Mouse (Mus musculus) heart, adult 18-20 months (tissue): ENCODE results near the gene Qprt. TPM values are rescaled to one million over a fixed set of nuclear protein-coding genes. Genes with fewer than 3 reads are reported as not detected.

Experiments used
- DNase-seq, 2 experiments: peaks; one replicate each; pipeline ENCODE4 v3.0.0; 2021 to 2022; ENCODE audit warnings: mixed read lengths in 1 of 2
- long read RNA-seq, 2 experiments: library from polyadenylated mRNA; stranded (forward); transcript quantifications; one replicate each; pipeline ENCODE4 v2.0.0; 2021
- total RNA-seq, 2 experiments: library from RNA; stranded (reverse); gene quantifications; 2 replicates each; pipeline ENCODE4 v1.2.3; 2021

Qprt gene
- under 1 TPM in 1 of 2 experiments, not detected in 1; 0.49 TPM for total RNA-seq
- long read RNA-seq, experiment 1: 0 reads
- long read RNA-seq, experiment 2: 0 reads

DNA sequence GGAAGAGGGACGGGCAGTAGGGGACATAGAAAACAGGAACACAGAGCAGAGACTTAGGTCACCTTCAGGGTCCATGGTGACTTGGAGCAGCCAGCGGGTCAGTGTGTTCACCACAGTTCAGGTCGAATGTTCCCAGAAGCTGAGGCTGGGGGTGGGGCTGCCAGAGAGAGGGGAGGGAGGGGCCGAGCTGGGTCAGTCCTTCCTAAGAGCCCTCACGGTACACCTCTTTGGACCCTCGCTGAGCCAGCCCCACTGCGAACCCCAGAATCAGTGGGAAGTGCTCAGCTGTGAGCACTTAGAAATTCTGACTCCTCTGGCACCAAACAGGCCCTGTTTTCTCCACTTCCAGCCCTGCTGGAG is at the start of gene Qprt:
TSS of gene Qprt (minus strand) at position 316 of the 360 bp plus-strand sequence.
- no peak for DNase-seq

DNA sequence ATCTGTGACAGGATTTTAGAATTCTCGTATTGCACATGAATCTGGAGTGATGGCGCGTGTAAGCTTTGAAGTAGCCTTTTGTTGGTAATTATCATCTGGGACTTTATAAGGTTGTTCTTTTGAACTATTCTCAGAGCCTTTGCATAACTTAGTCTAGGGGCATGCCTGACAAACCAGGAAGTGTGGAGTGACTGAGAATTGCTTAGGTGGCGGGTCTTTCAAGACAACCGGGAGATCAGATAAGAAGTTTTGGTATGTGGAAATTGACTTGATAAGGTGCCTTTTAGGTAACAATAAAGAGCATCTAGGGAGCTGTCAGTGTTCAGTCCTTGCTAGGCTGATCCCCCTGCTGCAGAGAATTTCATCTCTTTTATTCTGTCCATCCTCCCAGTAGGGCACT is 44.5 kb upstream of the Qprt start:
- DNase-seq: no peak

DNA sequence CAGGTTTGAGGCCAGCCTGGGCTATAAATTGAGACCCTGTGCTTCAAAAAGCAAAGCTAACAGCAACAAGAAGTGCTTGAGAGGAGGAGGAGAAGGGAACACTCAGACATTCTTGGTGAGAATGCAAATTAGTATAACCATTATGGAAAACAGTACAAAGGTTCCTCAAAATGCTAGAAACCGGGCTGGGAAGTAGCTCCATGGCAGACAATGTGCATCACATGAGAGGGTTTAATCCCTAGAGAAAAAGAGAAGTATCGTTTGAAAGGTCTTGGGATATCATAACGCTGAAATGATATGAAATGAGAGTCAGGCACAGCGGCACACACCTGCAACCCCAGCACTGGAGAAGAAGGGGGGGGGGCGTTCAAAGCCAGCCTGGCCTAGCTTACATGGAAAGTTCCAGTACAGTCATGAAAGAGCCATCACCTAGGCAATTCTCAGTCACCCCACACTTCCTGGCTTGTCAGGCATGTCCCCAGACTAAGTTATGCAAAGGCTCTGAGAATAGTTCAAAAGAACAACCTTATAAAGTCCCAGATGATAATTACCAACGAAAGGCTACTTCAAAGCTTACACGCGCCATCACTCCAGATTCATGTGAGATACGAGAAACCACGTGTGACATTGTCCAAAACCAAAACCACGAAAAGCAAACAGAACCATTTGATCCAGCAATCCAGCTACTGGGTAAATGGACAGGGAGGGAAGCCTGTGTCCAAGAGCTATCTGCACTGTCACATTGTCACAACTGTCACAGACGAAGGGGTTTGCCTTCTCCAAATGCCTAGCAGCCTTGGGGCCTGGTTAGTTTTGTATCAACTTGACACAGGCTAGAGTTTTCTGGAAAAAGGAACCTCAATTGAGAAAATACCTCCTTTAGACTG is 43.8 kb upstream of the Qprt start:
- DNase-seq: no peak

- no peak for DNase-seq
These were observed 42.0 kb upstream of the Qprt start for GRCm38 (mm10) chr7:127164002-127164401.

DNA sequence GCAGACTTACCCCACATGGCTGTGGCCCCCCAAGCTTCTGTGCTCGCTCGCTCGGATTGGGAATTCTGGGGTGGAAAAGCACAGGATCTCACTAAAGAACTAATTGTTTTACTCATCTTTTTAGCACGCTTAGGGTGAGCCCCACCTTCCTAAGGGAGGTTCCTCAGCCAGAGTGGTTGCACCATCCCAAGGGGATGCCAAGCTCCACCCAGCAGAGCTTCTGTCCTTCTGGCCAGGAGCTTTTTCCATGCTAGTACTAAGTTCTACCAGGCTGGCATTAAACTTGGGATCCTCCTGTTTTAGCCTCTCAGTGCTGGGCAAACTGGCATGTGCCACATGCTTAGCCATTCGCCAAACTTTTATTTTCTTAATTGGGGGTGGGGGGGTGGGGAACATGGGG is 40.5 kb upstream of the Qprt start:
- DNase-seq: no peak

DNA sequence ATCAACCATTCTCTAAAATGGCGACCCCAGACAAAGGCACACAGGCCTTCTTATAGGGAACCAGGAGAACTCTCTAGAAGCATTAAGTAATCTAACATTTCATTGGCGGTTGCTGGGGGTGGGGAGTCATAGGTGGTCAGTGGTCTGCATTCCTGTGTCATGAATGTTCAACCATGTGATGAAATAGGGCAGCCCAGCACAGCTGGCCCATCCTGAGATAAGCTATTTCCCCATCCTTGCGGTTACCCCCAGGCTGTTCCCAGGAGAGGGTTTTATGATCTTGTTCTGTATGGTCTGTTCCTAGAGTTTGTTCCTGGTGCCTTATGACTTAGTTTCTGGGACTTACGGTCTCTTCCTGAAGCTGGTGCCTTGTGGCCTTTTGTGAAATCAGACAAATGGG is 35.5 kb upstream of the Qprt start:
- DNase-seq: peak; percentile 22 to 54

GRCm38 (mm10) chr7:127153477-127153876 is 31.5 kb upstream of the Qprt start:
- DNase-seq: no peak

GRCm38 (mm10) chr7:127152464-127152863 is 30.4 kb upstream of the Qprt start:
- DNase-seq: no peak

DNA sequence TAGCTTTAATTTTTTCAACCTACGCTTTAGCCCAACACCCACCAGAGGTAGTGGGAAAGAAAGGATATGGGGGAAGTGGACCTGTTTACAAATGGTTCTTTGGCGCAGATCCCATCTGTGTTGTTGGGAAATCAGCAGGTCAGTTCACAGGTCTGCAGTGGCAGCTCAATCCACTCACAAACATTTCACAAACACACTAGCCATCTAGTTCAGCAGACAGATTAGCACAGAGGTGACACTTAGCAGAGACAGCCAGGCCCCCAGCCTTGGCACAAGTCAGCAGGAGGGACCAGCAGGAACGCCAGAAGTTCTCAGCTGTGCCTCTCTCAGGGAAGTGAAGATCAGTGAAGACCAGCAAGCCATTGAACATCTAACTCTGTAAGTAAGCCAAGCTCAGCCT is 25.9 kb upstream of the Qprt start:
- no peak for DNase-seq

DNA sequence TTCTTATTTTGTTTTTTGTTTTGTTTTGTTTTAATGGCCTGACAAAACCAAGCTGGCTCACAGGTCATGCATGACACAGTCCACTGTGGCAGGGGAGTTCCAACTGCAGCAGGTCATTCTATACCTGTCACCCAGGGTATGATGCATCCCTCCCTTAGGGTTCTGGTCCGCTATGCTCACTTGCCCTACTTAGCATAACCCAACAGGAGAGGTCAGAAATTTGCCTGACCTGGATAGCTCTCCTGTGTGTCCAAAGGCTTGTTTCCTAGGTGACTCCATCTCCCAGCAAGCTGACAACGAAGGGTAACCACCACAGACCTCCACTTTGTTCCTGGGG is 24.2 kb upstream of the Qprt start:
- DNase-seq: no peak

DNA sequence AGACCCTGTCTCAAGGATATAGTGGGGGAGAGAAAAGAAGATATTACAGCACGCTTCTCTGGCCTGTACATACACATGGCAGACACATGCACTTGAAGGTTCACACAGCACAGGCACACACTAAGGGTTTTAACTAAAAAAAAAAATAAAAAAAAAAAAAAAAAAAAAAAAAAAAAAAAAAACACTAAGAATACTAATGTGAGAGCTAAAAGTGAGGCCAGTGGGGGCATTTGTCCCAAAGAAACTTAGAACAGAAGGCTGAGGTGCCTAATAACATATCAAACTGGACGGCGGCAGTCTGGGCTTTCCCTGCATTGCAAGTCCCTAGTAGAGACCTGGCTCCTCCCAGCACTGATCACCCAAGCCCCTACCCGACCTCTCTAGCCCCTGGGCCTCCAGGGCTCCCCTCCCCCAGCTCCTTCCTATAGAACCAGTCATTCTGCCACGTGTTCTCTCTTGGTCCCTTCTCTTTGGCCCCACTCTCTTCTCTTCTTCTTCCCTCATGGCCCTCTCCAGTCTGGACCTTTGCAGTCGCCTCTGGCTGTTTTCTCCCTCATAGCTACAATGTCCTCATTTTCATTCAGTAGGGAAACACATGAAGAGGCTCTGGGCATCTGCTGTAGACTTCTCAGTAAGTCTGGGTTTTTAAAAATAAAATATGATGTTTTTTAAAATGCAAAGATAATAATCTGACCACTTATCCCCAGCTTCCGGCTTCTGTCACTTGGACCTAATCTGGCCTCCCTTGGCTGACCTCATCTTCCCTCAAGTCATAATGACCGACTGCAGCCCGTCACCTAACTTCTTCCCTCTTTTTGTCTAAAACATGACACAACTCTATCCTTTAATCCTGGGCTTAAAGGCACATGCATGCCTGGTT is 23.6 kb upstream of the Qprt start:
- no peak for DNase-seq

GRCm38 (mm10) chr7:127144412-127144811 is 22.4 kb upstream of the Qprt start:
- DNase-seq: no peak

DNA sequence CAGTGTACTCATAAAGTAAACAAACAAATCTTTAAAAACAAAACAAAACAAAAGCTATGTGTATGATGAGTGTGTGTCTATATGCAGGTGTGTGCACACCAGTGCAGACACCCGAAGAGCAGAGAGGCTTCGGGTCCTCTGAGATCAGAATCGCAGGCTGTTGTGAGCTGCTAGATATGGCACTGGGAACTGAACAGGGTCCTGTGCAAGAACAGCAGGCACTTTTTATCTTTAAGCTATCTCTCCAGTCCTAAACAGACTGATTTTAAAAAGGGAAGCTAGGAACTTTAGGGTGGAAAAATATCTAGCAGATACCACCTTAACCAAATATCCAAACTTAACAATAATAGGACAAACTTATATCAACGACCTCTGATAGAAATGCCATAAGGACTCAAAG is 20.6 kb upstream of the Qprt start:
- no peak for DNase-seq

GRCm38 (mm10) chr7:127142214-127142613 is 20.2 kb upstream of the Qprt start:
- no peak for DNase-seq

GRCm38 (mm10) chr7:127140623-127141404 is 18.8 kb upstream of the Qprt start:
- DNase-seq: no peak

GRCm38 (mm10) chr7:127139562-127139961 is 17.5 kb upstream of the Qprt start:
- no peak for DNase-seq

- no peak for DNase-seq
These were observed 17.1 kb upstream of the Qprt start for GRCm38 (mm10) chr7:127139100-127139499.

- DNase-seq: no peak
These were observed 15.4 kb upstream of the Qprt start, which contains the start of gene Spn for GRCm38 (mm10) chr7:127137262-127138017. Spn (minus strand) TSS chr7:127137823.

DNA sequence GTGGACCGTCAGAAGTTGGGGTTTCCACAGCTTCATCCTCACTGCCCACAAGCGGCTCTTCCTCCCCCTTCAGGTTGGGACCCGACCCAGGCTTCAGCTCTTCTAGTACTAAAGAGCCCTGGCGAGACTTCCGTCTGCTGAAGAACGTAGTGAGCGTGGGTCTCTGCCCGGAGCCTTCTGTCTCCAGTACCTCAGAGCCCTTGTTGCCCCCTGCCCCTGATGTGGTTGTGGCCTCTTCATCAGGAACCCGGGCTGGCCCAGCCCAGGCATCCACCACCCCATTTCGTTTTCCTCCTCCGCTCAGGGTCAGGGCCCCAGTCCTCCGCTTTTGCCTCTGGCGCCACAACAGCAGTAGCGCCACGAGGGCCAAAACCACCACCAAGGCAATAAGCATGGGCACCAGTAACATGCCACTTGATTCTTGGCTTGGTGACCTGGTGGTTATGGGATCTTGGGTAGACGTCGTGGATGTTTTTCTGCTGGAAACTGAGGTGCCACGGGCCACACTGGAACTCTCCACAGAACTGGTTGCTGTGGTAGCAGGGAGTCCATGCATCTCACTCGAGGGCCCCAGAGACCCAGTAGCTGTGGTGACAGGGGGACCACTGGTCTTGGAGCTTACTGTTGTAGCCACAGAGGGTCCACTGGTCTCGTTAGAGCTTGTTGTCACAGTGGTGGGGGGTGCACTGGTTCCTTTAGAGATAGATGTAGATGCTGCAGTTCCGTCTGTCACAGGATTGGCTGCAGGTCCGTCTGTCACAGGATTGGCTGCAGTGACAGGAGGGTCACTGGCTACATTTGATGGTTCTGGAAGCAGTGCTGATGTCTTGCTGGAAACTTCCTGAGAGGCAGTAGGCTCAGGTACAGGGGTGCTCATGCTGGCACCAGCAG is 14.4 kb upstream of the Qprt start:
- DNase-seq: no peak

DNA sequence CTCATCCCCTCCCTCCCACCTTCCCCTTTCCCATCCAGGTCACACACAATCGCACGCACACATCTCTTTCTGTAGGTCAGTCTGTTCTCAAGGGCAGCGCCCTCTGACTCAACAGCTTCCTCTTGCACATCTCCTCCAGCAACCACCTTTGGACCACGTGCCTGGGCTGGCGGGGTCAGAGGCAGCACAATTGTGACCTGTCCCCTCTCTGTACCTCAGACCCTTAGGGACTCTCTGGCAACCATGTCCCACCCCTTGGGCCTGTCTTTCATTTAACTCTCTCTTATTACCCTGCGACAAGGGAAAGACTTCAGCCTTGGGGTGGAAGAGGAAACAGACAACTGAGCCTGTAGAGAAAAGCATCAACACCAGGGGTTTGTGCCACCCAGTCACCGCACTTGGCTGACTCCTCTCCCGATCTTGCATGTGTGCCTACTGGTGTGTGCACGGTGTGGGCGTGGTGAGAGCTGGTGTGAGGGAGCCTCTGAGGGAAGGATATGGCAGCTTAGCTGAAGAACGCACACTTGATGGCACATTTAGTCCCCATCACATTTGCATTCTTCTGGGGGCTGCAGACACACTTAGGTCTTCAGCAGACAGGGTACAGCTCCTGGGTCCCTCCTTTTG is 12.9 kb upstream of the Qprt start:
- DNase-seq: no peak
